Mouse (Mus musculus) liver, postnatal 0 days (tissue): Measurements from ENCODE around the gene P2rx6. TPM values are rescaled to one million over a fixed set of nuclear protein-coding genes. Genes with fewer than 3 reads are reported as not detected.
"Not testable (repeated sequence)": the region's sequence is repeated elsewhere in the genome, so short reads cannot be mapped to it uniquely, and the experiment has no call there.

ENCODE experiments used
- ATAC-seq: fragments of 200-750 bp; cut with Nextera tagmentation; 2 replicates; pipeline ENCODE4 v1.8.0; 2017; ENCODE audit warnings: mild to moderate bottlenecking, moderate library complexity
- DNase-seq: peaks from one replicate; pipeline ENCODE4 v3.0.0-alpha.2; 2016
- H3K27ac ChIP-seq: fragments of 300-500 bp; sonication (generic); 2 replicates; pipeline ENCODE4 v1.5.1; 2014; ENCODE audit warnings: antibody characterized with exemption, moderate library complexity, mild to moderate bottlenecking, low read depth
- H3K27me3 ChIP-seq: fragments of 300-500 bp; sonication (generic); 2 replicates; pipeline ENCODE4 v1.6.1; 2014; ENCODE audit warnings: low read length, control low read depth, mixed read lengths; ENCODE audit not compliant: insufficient read depth
- H3K36me3 ChIP-seq: fragments of 300-500 bp; sonication (generic); replicated peaks from 2 replicates; pipeline ENCODE4 v1.6.1; 2014; ENCODE audit warnings: mild to moderate bottlenecking, control low read depth, low read length, moderate library complexity, mixed read lengths; ENCODE audit not compliant: insufficient read depth
- H3K4me1 ChIP-seq: fragments of 300-500 bp; sonication (generic); 2 replicates; pipeline ENCODE4 v1.6.1; 2014; ENCODE audit warnings: antibody characterized with exemption, mild to moderate bottlenecking, control low read depth; ENCODE audit not compliant: insufficient read depth
- H3K4me2 ChIP-seq: fragments of 300-500 bp; sonication (generic); 2 replicates; pipeline ENCODE4 v1.6.1; 2014; ENCODE audit warnings: low read depth, mild to moderate bottlenecking, low read length, moderate library complexity, mixed read lengths
- H3K4me3 ChIP-seq: fragments of 300-500 bp; sonication (generic); 2 replicates; pipeline ENCODE4 v1.5.1; 2014; ENCODE audit warnings: low read depth, low read length
- H3K9ac ChIP-seq: fragments of 300-500 bp; sonication (generic); replicated peaks from 2 replicates; pipeline ENCODE4 v1.6.1; 2014; ENCODE audit warnings: mild to moderate bottlenecking, moderate library complexity
- H3K9me3 ChIP-seq: fragments of 300-500 bp; sonication (generic); 2 replicates; pipeline ENCODE4 v1.6.1; 2016; ENCODE audit warnings: mild to moderate bottlenecking, control low read depth, low read length, mixed read lengths
- CTCF ChIP-seq: sonication (generic); IDR thresholded peaks from 2 replicates; pipeline ENCODE4 v1.5.1; 2016; ENCODE audit warnings: antibody characterized with exemption, low read depth
- EP300 ChIP-seq: IDR thresholded peaks from 2 replicates; pipeline ENCODE4 v1.6.1; 2016; ENCODE audit warnings: antibody characterized with exemption, low read depth, mild to moderate bottlenecking
- WGBS: fragments of 180-500 bp; shearing (Covaris S2); extraction: QIAGEN DNeasy Blood & Tissue Kit; methylation state at CpG from one replicate; pipeline ENCODE4 v1.1.7; 2014; ENCODE audit not compliant: insufficient replicate concordance; 5-methylcytosine and 5-hydroxymethylcytosine counted together
- polyA plus RNA-seq: library from polyadenylated mRNA; unstranded; fragments of >200 nt; fragmentation: Nextera tagmentation; extraction: Ambion mirVana; gene quantifications from 2 replicates; pipeline ENCODE4 v1.2.1, GENCODE M21; 2015

Gene P2rx6
- polyA plus RNA-seq, 1 experiment from 2014 or later, result 0.18 TPM

DNA sequence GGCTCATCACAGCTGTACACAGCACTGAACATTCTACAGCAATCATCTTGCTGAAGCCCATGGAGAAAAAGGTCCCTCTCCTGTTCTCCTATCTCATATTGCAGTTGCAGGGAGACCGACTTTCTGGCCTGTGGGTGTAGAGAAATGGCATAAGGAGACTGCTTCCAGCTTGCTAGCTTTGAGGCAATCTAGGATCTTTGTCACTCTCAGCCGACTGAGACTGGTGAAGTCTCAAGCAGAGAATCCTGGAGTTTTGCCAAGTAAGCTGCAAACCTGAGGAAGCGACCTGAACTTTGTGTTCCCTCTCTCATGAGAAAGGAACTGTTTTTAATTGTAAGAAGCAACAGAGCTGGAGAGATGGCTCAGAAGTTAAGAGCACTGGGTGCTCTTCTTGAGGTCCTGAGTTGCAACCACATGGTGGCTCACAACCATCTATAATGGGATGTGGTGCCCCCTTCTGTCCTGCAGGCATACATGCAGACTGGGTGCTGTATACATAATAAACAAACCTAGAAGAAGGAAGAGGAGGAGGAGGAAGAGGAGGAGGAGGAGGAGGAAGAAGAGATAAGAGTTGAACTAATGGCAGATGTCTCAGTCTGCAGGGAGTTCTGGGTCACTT, 39.4 kb downstream of the P2rx6 start:
- 73% methylated on average over 3 of the region's 3 CpGs for WGBS
- no peak overlapping the region for H3K4me3 ChIP-seq
- H3K4me2 ChIP-seq, result no peak overlapping the region
- no peaks in the 10 kb centered on the region for H3K27me3 ChIP-seq
- H3K4me1 ChIP-seq, result no peaks in the 10 kb centered on the region
- no peaks in the 10 kb centered on the region for H3K9me3 ChIP-seq
- H3K9ac ChIP-seq, result no peak overlapping the region
- H3K36me3 ChIP-seq, result no peaks in the 10 kb centered on the region
- ATAC-seq, result no peak
- TF ChIP-seq CTCF (peak; percentile 38), EP300 (no peak)
- no peak overlapping the region for H3K27ac ChIP-seq
- no peak for DNase-seq

DNA sequence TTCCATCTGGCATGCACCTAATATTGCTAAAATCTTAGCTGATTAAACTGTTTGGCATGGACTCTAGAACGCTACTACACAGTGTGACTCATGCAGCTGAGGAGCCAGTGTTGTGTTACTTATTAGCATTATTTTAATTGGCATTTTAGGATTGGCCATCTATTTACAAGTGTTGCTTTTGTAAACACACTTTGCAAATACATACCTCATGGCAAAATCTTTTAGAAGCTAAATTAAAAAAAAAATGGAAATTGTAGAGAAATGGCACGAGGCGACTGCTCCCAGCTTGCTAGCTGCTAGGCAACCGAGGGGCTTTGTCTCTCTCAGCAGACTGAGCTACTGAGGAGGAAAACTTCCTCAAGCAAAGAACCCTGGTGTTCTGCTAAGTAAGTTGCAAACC, 43.3 kb downstream of the P2rx6 start:
- Histone ChIP-seq H3K4me2 (no peak overlapping the region), H3K4me3 (no peak overlapping the region), H3K36me3 (no peaks in the 10 kb centered on the region), H3K27me3 (no peaks in the 10 kb centered on the region), H3K27ac (no peak overlapping the region), H3K4me1 (no peaks in the 10 kb centered on the region), H3K9me3 (no peaks in the 10 kb centered on the region), H3K9ac (no peak overlapping the region)
- WGBS, result 60% methylated on average over 4 of the region's 4 CpGs
- TF ChIP-seq CTCF (no peak), EP300 (no peak)
- DNase-seq (no peak), ATAC-seq (no peak)

DNA sequence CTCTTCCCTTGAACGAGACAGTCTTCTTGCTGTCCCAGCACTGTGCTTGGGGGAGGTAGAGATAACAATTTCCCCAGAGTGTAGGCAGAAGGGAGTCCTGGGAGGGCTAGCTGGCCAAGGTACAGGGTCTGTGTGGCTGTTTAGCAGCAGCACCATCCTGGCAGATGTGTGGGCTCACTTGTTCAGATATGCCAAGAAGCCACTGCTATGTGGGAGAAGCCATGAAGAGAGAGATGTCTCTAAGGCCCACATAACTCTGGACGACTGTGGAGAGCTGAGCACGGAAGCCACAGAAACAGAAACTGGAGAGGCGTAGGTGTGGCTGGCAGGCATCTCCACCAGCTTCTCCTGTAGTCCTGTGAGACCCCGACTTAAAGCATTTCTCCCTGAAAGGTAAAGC, 44.0 kb downstream of the P2rx6 start:
- no peak overlapping the region for H3K27ac ChIP-seq
- no peak overlapping the region for H3K9ac ChIP-seq
- TF ChIP-seq CTCF (no peak), EP300 (no peak)
- no peaks in the 10 kb centered on the region for H3K4me1 ChIP-seq
- H3K4me2 ChIP-seq, result no peak overlapping the region
- H3K9me3 ChIP-seq, result no peaks in the 10 kb centered on the region
- 65% methylated on average over 5 of the region's 5 CpGs for WGBS
- H3K27me3 ChIP-seq, result no peaks in the 10 kb centered on the region
- DNase-seq (no peak), ATAC-seq (no peak)
- H3K4me3 ChIP-seq, result no peak overlapping the region
- no peaks in the 10 kb centered on the region for H3K36me3 ChIP-seq

DNA sequence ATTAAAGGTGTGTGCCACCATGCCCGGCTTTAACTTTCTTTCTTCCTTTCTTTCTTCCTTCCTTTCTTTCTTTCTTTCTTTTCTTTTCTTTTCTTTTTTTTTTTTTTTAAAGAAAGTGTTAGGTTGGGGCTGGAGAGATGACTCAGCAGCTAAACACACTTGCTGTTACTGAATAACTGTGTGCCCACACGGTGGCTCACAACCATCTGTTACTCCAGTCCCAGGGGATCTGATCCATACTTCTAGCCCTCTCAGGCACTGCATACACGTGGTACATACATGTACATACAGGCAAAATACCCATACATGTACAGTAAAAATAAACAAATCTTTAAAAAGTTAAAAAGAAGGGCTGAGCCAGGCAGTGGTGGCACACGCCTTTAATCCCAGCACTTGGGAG, 49.7 kb downstream of the P2rx6 start:
- TF ChIP-seq EP300 (no peak), CTCF (no peak)
- DNase-seq, result no peak
- Histone ChIP-seq H3K4me2 (no peak overlapping the region), H3K36me3 (no peaks in the 10 kb centered on the region), H3K27ac (no peak overlapping the region), H3K4me1 (no peaks in the 10 kb centered on the region), H3K9me3 (no peaks in the 10 kb centered on the region), H3K4me3 (no peak overlapping the region), H3K9ac (no peak overlapping the region), H3K27me3 (no peaks in the 10 kb centered on the region)
- 59% methylated on average over 4 of the region's 4 CpGs for WGBS
- no peak for ATAC-seq

DNA sequence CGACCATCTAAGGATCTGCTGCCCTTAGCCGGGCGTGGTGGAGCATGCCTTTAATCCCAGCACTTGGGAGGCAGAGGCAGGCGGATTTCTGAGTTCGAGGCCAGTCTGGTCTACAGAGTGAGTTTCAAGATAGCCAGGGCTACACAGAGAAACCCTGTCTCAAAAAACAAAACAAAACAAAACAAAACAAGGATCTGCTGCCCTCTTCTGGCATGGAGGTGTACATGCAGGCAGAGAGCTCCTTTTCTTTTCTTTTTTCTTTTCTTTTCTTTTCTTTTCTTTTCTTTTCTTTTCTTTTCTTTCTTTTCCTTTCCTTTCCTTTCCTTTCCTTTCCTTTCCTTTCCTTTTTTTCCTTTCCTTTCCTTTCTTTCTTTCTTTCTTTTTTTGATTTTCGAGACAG, 53.1 kb downstream of the P2rx6 start:
- H3K4me1 ChIP-seq, H3K27me3 ChIP-seq, H3K9ac ChIP-seq, H3K4me2 ChIP-seq, H3K4me3 ChIP-seq, ATAC-seq, H3K9me3 ChIP-seq, H3K27ac ChIP-seq, H3K36me3 ChIP-seq, DNase-seq: not testable (repeated sequence)
- TF ChIP-seq CTCF, result peak; percentile 73
- 78% methylated on average over 6 of the region's 6 CpGs for WGBS

DNA sequence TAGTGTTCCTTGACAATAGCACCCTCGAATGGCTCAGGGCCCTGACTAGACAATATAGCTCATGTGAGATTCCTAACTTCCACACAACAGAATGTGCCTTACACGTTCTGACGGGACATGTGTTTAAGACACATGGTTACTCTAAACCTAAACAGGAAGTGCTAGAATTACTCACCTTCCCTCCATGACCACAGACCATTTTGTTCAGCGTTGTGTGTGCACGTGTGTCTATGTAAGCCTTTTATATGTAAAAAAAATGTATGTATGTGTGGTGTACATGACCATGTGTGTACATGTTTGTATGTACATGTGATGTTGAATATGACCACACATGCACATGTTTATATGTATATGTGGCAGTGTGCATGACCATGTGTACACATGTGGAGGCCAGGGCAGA, 54.5 kb downstream of the P2rx6 start:
- Histone ChIP-seq H3K36me3 (no peaks in the 10 kb centered on the region), H3K9me3 (no peaks in the 10 kb centered on the region), H3K4me3 (no peak overlapping the region), H3K27me3 (no peaks in the 10 kb centered on the region), H3K27ac (no peak overlapping the region), H3K9ac (no peak overlapping the region), H3K4me1 (peaks cover 14% of the 10 kb centered on the region), H3K4me2 (no peak overlapping the region)
- no peak for DNase-seq
- TF ChIP-seq CTCF (no peak), EP300 (no peak)
- ATAC-seq, result no peak
- 58% methylated on average over 5 of the region's 5 CpGs for WGBS
